Mouse (Mus musculus) monocyte, adult 5-6 weeks (primary cell): Measurements from ENCODE around the gene Rplp2. TPM values are rescaled to one million over a fixed set of nuclear protein-coding genes. Genes with fewer than 3 reads are reported as not detected.

Source experiments
- ATAC-seq: fragments of 153-309, 156-312 bp; replicated peaks from 2 replicates; pipeline ENCODE4 v1.8.0; 2017; ENCODE audit warnings: mild to moderate bottlenecking; ENCODE audit not compliant: low TSS enrichment, insufficient number of reproducible peaks, severe bottlenecking, poor library complexity, low FRiP score
- total RNA-seq: library from RNA; stranded (forward); fragments of 200-1000, 200-491, 200-594 nt; gene quantifications from 3 replicates; pipeline ENCODE4 v1.2.3, GENCODE M21; 2017

The Rplp2 gene
- total RNA-seq, 1 experiment from 2014 or later: 3,796 TPM

DNA sequence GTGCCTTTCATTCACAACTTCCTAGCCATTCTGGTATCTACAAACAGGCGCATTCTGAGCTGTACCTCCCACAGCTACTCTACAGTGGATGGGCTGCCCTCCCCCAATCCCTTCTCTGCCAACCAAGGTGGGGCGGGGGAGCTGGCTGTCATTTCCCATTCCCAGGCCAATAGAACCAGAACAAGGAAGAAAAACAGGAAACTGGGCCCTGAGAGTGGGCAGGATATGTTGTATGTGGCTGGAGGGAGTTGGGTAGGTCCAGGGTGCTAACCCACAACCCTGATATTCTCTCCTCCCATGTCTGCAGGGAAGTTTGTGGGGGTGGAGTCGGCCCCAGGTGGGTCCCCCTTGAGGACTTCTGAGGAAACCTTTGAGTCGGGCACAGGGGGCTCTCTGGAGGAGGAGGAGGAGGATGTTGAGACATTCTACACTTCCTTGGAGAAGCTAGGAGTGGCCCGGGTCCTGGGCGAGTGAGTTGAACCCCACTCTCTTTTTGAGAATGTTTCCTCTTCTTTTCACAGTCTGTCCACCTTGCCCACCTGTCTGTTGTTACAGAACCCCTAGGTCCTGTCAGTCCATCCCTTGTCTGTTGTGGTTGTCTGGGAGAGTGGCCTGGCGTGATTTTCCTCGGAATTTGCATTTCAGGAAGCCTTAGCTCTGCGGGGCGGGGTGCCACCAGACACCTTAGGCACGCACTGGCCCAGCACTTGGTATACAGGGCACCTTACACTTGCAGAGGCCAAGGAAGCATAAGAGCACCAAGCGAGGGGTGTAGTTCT is 16.8 kb downstream of the Rplp2 start:
- no peak for ATAC-seq

DNA sequence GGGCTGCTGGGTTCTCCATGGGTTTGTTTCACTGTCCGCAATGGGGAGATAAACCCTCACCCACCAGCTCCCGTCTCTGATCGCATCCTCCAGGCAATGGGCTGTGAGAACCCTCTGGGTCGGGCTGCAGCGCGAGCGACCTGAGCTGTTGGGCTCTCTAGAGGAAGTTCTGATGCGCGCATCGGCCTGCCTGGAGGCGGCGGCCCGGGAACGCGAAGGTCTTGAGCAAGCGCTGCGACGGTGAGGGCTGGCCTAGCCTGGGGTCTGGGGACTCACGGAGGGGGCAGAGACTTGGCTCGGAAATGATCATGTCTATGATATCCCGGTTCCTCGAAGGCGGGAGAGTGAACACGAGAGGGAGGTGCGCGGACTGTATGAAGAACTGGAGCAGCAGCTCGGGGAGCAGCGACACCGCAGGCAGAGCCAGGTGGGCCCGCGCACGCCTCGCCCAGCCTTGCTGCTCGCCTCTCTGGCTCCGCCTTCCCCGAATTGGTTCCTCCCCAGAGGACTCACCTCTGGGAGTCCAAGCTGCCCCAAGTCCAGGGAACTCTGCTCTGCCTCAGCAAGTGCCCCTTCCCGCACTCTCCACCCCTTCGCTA is 17.5 kb downstream of the Rplp2 start:
- no peak for ATAC-seq

DNA sequence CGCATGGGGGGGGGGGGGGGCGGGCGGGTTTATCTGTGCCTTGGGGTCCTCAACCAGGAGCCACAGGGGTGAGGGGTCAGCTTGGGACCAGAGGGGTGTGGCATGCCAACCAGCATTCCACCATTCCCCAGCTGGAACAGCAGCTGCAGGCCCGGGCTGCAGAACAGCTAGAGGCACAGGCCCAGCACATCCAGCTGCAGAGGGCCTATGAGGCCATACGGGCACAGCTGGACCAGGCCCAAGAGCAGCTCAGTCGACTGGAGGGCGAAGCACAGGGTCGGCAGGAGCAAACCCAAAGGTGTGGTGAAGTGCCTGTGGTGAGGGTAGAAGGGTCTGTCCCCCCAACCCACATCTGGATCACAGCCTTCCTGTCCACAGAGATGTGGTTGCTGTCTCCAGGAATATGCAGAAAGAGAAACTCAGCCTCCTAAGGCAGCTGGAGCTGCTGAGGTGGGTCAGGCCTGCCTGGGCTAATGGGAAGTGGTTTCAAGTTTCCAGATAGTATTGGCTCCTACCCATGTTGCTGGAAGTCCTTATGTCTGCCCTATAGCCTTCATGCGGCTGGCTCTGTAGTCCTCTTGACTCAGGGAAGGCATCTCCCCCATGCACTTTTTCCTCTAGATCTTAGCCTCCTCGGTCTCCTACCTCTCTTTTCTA is 18.3 kb downstream of the Rplp2 start:
- no peak for ATAC-seq

DNA sequence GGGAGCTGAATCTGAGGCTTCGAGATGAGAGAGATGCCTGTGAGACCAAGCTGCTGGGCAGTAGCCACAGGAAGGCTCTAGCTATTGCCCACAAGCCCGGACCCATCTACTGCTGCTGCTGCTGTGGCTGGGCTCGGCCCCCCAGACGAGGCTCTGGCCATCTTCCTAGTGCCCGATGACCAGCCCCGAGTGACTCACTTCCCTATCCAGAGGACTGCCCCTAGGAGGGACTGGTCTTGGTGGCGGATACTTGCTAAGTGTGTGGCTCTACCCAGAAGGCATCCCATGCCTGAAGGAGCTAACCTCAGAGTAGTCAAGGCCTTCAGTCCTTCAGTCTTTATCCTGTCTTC is 18.9 kb downstream of the Rplp2 start:
- ATAC-seq: no peak

DNA sequence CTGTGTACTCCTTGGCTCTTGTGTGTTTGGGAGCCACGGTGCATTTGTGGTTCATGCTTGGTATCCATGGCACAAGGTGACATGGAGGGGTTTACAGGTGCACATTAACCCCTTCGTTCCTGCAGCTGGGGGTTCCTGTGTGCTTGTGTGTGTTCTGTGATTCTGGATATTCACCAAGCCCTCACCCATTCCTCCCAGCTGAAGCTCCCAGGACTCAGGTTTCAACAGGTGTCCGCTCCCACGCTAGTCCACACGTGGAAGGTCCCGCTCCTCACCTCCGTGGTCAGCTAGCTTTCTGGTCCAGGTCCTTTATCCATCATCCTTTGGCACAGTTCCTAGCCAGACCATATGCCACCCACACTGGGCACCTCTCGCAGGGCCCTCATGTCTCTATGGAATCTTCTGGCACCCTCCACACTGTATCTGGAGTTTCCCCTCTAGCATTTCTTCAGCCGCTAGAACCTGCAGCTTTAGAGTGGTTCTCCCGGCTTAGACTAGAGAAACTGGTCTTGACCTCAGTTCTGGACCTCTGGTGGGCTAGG is 19.5 kb downstream of the Rplp2 start:
- no peak for ATAC-seq

GRCm38 (mm10) chr7:141467230-141468030 is 20.3 kb downstream of the Rplp2 start, which contains the start of gene Cd151:
Gene Cd151, plus strand, starts transcription at chr7:141467392.
- ATAC-seq: peak; percentile 28

GRCm38 (mm10) chr7:141468164-141468521 is 21.0 kb downstream of the Rplp2 start:
- no peak for ATAC-seq

DNA sequence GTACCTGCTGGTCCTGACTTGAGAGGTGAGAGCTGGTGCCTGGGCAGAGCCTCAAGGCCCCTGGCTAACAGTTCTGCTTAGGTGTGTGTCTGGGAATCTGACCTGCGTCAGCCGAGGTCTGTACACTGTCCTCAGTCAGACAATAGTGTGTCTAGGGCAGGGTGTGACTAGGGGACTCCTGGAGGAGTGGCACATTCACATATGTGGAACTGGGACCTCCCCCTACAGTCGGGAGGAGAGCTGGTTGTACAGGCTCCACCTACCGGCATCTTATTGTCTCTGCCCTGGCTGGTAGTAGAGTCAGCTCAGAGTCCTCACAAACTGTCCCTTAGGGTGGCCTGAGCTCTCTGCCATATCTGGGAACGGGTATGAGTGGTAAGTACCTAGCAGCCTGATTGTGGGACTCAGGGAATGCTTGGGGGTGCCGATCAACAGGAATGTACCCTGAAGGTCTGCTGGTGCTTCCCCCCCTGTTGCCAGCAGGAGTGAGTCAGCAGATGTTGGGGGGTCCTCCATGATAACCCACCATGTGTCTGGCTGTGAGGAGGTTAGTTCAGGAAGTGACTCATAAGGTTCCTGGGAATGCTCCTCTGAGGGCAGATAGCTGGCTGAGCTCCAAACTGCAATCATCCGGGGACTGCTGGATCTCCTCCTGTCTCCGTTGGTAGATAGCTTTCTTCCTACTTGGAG is 21.5 kb downstream of the Rplp2 start:
- ATAC-seq: peak; percentile 21

DNA sequence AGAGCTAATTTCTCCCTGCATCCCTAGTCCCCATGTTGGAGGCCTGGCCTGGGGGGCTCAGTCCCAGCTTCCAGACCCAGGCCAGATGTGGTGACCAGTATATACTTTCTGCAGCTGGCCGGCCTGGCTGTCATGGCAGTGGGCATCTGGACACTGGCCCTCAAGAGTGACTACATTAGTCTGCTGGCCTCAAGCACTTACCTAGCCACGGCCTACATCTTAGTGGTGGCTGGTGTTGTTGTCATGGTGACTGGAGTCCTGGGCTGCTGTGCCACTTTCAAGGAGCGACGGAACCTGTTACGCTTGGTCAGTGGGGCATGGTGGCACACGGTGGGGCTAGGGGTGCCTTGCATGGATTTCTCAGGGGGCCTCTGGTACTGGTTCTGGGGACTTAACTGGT is 22.2 kb downstream of the Rplp2 start:
- no peak for ATAC-seq

- ATAC-seq: no peak
Measured at GRCm38 (mm10) chr7:141469901-141470636, 22.9 kb downstream of the Rplp2 start.

DNA sequence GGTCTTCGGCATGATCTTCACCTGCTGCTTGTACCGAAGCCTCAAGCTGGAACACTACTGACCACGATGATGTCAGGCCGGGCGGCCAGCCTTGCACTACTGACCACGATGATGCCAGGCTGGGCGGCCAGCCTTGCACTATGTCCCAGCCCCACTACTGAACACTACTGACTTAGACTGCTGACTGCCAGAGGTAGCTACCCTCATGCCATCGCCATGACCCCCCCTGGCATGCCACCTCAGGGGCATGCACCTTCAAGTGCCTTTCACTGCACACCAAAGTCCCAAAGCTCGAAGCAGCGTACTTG is 23.4 kb downstream of the Rplp2 start:
- no peak for ATAC-seq

DNA sequence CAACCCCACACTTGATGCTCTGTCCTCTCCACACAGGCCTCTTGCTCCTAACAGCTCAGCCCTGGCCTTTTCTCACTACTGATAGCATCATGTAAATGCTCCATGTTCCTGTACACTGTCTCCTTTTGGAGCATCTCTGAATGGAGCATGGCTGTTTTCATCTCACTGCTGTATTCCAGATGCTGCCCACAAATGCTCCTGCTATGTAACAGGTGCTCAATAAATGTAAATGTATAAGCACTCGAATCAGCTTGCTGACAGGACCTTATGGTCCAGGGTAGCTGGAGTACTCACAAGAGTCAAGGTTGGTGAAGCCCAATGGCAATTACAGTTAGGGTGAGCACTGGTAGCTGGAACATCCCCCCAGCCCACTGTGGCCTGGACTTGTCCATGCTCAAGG is 24.1 kb downstream of the Rplp2 start:
- ATAC-seq: no peak

GRCm38 (mm10) chr7:141472226-141472625 is 25.1 kb downstream of the Rplp2 start:
- ATAC-seq: no peak

DNA sequence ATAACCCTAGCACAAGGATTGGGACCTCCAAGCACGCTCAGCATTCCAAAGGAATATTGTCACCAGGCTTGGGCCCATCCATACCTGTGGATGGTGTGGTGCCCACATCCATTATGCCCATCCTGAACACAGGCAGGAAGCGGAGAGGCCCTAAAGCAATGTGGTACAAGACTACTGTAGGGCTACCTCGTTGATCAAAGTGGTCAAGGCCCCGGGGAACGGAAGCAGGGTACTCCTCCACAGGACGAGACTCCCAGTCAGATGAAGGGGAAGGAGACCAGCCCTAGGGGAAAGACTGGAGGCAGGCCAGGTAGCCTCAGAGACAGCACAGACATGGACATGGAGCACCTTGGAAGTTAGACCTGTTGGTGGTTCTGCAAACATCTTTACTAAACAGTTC is 25.6 kb downstream of the Rplp2 start:
- no peak for ATAC-seq

DNA sequence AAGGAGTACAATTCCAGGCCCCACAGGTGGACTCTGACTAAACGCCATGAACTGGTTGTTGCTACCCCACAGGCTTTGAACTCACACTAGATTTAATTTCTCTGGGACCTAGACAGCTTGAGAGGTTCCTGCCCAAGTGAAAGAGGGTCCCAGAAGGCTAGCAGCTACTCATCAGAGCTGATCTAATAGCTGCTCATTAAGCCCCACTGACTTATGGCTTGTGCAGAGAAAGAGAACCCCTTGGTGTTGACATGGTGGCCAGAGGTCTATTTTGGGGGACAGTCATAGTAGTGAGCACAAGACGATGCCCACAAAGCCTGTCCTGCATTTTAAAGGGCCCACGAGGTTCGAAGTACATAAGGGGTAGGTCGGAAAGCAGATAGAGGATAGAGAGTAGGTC is 27.0 kb downstream of the Rplp2 start:
- ATAC-seq: no peak

DNA sequence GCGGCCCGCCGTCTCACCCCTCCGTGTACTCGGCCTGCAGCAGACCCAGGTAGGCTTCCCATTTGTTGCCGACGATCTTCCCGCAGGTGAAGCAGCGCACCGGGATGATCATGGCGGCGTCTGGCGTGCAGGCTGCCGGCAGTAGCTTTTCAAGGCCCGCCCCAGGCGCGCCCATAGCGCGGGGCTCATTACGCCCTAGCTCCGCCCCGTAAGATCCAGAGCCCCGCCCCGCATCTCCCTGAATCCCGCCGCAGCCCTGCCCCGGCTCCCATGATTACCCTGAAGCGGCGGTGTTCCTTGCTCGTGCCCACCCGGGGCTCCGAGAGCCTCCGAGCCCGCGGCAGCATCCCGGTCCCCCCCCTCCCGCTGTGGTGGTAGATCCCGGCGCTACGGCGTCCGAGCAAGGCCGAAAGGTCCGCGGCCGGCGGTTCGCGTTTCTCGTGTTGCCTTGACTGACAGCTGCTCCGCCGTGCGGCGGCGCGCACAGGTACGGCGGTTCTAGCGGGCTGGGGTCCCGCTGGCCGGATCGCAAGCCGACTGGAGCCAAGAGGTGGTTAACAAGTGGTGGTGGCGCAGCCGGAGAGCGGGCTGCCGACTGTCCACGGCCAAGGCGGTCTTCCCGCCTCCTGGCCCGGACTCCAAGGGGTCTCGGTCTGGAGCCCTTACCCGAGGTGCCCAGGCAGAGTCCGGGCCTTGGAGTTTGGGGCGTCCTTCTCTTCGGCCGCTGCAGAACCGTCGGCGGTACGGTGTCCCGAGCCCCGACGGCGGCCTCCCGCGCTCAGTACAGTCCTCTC is 28.0 kb downstream of the Rplp2 start, which contains the start of the genes Polr2l and Tspan4:
Gene Polr2l (minus strand): TSS at position 122 of the 794 bp plus-strand sequence.
Gene Tspan4 (plus strand): TSS at position 230 of the 794 bp plus-strand sequence.
- peak; percentile 62; the same call in 1 of the 2 replicates for ATAC-seq

DNA sequence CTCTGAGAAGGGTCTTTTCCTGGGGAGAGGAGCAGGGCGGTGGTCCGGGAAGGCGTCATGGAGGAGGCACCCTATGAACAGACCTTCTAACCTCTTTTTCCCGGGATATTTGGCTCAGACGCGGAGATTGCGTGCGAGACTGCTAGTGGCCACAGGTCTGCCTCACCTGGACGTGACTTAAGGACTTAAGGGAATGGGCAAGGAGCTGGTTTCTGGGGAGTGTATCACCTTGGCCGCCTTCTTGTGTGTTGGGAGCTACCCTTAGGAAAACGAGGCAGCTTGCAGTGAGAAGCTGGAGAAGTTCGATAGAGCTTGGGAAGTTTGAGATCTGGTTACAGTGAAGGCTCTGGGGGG is 28.6 kb downstream of the Rplp2 start:
- ATAC-seq: no peak
